Mouse (Mus musculus) CH12.LX (cell line): ENCODE results near the gene Slc43a2.

Experiments
- CTCF ChIP-seq, 2 experiments: IDR thresholded peaks in 1 of 2; conservative IDR thresholded peaks in 1 of 2; 2 replicates each; pipeline ENCODE4 v1.5.1; 2011 to 2012; ENCODE audit warnings: low read depth in 2 of 2, low read length in 2 of 2, improper control_type of control experiment in 1 of 2, inconsistent platforms in 1 of 2, mild to moderate bottlenecking in 1 of 2, moderate library complexity in 1 of 2
- JUN ChIP-seq: IDR thresholded peaks from 2 replicates; pipeline ENCODE4 v1.6.1; 2011; ENCODE audit warnings: low read depth, mild to moderate bottlenecking, low read length, improper control_type of control experiment, moderate library complexity; ENCODE audit not compliant: insufficient read depth
- USF2 ChIP-seq: conservative IDR thresholded peaks from 2 replicates; pipeline ENCODE4 v1.6.1; 2011; ENCODE audit warnings: low read depth, low read length, improper control_type of control experiment
- ZMIZ1 ChIP-seq: IDR thresholded peaks from 2 replicates; pipeline ENCODE4 v1.6.1; 2012; ENCODE audit warnings: low read depth, mild to moderate bottlenecking, inconsistent platforms, low read length, improper control_type of control experiment

DNA sequence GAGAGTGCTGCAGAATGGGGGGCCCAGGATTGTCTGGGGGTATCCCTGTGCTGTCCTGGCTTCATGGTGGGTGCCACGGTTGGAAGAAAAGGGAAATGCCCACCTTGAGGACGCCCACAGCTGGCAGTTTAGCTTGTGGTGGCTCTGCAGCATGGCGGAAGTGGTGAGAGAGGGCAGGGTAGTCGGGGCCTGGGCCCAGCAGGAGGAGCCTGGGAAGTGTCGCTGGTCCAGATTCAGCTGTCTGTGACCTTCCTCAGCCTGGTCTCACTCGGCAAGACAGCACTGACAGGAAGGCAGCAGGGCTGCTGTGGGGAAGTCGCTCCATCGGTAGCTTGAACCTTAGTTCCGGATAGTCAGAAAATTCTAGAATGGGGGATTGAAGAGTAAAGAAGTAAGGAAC, 62.9 kb downstream of the Slc43a2 start:
- TF ChIP-seq ZMIZ1 (no peak), JUN (no peak), CTCF (conservative IDR thresholded peaks at IDR 0.05 in 1 of 2, IDR thresholded peaks at IDR 0.05 in 1 of 2; ENCODE audit: low read depth in 2 of 2, low read length in 2 of 2) (no peak), USF2 (no peak)
